Mouse (Mus musculus) stomach, embryonic 14.5 days (tissue): ENCODE results near the gene Ank3. TPM values are rescaled to one million over a fixed set of nuclear protein-coding genes. Genes with fewer than 3 reads are reported as not detected.

Experiments
- ATAC-seq: fragments of 200-750 bp; cut with Nextera tagmentation; 2 replicates; pipeline ENCODE4 v1.8.0; 2017; ENCODE audit warnings: low read depth, moderate TSS enrichment; ENCODE audit not compliant: insufficient number of reproducible peaks, insufficient read depth, low FRiP score
- H3K27ac ChIP-seq: fragments of 300-500 bp; sonication (generic); 2 replicates; pipeline ENCODE4 v1.5.1; 2014; ENCODE audit warnings: mild to moderate bottlenecking, low read length, moderate library complexity, mixed read lengths
- H3K27me3 ChIP-seq: fragments of 300-500 bp; sonication (generic); 2 replicates; pipeline ENCODE4 v1.6.1; 2014; ENCODE audit warnings: low read length, control low read depth, mixed read lengths; ENCODE audit not compliant: control insufficient read depth, insufficient read depth
- H3K36me3 ChIP-seq: fragments of 300-500 bp; sonication (generic); 2 replicates; pipeline ENCODE4 v1.6.1; 2014; ENCODE audit warnings: mild to moderate bottlenecking, control low read depth, low read length, moderate library complexity, mixed read lengths; ENCODE audit not compliant: control insufficient read depth, insufficient read depth
- H3K4me1 ChIP-seq: fragments of 300-500 bp; sonication (generic); 2 replicates; pipeline ENCODE4 v1.6.1; 2014; ENCODE audit warnings: low read length, control low read depth, mixed read lengths; ENCODE audit not compliant: control insufficient read depth, insufficient read depth
- H3K4me2 ChIP-seq: fragments of 300-500 bp; sonication (generic); replicated peaks from 2 replicates; pipeline ENCODE4 v1.6.1; 2014; ENCODE audit warnings: low read depth, low read length, control low read depth
- H3K4me3 ChIP-seq: fragments of 300-500 bp; sonication (generic); 2 replicates; pipeline ENCODE4 v1.5.1; 2014; ENCODE audit warnings: low read depth, low read length, control low read depth
- H3K9ac ChIP-seq: fragments of 300-500 bp; sonication (generic); replicated peaks from 2 replicates; pipeline ENCODE4 v1.6.1; 2014; ENCODE audit warnings: low read depth, mild to moderate bottlenecking, control low read depth, low read length, moderate library complexity, mixed read lengths
- H3K9me3 ChIP-seq: fragments of 300-500 bp; sonication (generic); 2 replicates; pipeline ENCODE4 v1.6.1; 2016; ENCODE audit warnings: low read depth, low read length, control low read depth; ENCODE audit not compliant: control insufficient read depth
- WGBS: fragments of 180-500 bp; shearing (Covaris S2); extraction: QIAGEN DNeasy Blood & Tissue Kit; methylation state at CpG from one replicate; pipeline ENCODE4 v1.1.7; 2014; 5-methylcytosine and 5-hydroxymethylcytosine counted together
- polyA plus RNA-seq: library from polyadenylated mRNA; unstranded; fragments of >200 nt; fragmentation: Nextera tagmentation; extraction: Ambion mirVana; gene quantifications from 2 replicates; pipeline ENCODE4 v1.2.1, GENCODE M21; 2014

The Ank3 gene
- polyA plus RNA-seq, 1 experiment from 2014 or later = 46.1 TPM

DNA sequence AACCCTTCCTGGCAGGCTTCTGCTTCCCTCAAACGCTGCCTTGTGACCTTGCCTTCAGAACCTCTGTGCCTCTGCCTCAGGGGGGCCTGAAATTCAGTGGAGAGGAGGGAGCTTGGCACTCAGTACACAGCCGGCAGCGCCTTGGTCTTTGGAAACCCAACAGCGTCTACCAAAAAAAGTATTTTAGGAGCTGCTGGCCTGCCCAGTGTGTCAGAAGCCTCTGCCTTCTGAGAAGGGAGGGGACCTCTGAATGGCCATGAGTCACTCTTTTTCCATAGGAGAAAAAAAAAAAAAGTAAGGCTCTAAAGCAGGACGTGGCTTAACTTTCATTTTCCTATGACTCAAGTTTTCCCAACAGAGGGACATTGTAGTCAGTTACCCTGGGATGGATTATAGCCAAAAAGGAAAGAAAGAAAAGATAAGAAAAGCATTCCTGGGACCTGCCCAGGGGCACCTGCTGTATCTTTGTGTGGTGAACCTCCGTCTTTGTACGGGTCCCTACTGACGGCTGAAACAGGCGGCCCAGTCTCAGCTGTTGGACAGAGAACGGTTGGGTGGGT is 473.7 kb downstream of the Ank3 start:
- Histone ChIP-seq H3K27me3 (no peaks in the 10 kb centered on the region), H3K9me3 (no peaks in the 10 kb centered on the region), H3K4me1 (no peaks in the 10 kb centered on the region), H3K27ac (peak overlapping the region; percentile 56; the same call in 1 of the 2 replicates), H3K4me3 (no peak overlapping the region), H3K4me2 (no peak overlapping the region), H3K36me3 (no peaks in the 10 kb centered on the region; the same call in 1 of the 2 replicates), H3K9ac (no peak overlapping the region)
- ATAC-seq = peak; percentile 62; the same call in 1 of the 2 replicates
- 52% methylated on average over 10 of the region's 10 CpGs for WGBS

DNA sequence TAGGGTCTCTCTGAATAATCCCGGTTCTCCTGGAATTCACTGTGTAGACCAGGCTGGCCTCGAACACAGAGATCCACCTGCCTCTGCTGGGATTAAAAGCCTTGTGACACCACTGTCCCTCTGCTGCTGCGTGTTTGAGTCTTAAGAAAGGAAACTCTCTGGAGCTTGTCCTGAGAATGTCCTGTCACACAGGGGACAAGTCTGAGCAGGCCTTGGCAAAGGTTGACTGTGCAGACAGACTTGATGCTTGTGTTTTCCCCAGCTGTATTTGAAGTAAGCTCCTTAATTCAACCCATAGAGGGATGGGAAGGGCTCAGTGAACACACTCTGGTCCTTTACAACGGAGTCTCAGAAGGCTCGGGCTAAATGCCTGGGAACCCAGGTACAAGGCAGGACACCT is 474.3 kb downstream of the Ank3 start:
- H3K4me2 ChIP-seq = no peak overlapping the region
- H3K27ac ChIP-seq = peak overlapping the region; percentile 56; the same call in 1 of the 2 replicates
- no peak overlapping the region for H3K9ac ChIP-seq
- no peaks in the 10 kb centered on the region for H3K9me3 ChIP-seq
- no peak overlapping the region for H3K4me3 ChIP-seq
- ATAC-seq = no peak
- 75% methylated on average over 5 of the region's 5 CpGs for WGBS
- no peaks in the 10 kb centered on the region for H3K27me3 ChIP-seq
- no peaks in the 10 kb centered on the region for H3K4me1 ChIP-seq
- H3K36me3 ChIP-seq = no peaks in the 10 kb centered on the region; the same call in 1 of the 2 replicates

DNA sequence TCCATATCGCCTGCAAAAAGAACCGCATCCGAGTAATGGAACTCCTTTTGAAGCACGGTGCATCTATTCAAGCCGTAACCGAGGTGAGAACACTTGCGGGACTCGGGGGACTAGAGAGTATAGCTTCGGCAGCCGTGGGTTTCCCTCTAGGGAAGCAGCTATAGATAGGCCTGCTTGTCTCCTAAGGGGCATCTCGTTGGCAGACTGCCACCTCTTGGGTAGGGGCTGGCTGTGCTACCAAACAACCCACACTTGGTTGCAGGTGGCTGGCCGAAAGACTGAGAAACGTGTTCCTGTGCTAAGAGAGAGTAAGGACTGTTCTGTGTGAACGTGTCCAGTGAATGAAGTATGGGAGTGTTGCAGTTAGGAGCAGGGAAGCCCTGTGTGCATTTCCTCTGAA is 476.2 kb downstream of the Ank3 start:
- no peak overlapping the region for H3K4me3 ChIP-seq
- H3K9me3 ChIP-seq = no peaks in the 10 kb centered on the region
- ATAC-seq = no peak
- no peaks in the 10 kb centered on the region for H3K27me3 ChIP-seq
- H3K27ac ChIP-seq = no peak overlapping the region
- H3K9ac ChIP-seq = no peak overlapping the region
- H3K4me1 ChIP-seq = no peaks in the 10 kb centered on the region
- H3K36me3 ChIP-seq = no peaks in the 10 kb centered on the region; the same call in 1 of the 2 replicates
- no peak overlapping the region for H3K4me2 ChIP-seq
- WGBS = 83% methylated on average over 14 of the region's 14 CpGs

DNA sequence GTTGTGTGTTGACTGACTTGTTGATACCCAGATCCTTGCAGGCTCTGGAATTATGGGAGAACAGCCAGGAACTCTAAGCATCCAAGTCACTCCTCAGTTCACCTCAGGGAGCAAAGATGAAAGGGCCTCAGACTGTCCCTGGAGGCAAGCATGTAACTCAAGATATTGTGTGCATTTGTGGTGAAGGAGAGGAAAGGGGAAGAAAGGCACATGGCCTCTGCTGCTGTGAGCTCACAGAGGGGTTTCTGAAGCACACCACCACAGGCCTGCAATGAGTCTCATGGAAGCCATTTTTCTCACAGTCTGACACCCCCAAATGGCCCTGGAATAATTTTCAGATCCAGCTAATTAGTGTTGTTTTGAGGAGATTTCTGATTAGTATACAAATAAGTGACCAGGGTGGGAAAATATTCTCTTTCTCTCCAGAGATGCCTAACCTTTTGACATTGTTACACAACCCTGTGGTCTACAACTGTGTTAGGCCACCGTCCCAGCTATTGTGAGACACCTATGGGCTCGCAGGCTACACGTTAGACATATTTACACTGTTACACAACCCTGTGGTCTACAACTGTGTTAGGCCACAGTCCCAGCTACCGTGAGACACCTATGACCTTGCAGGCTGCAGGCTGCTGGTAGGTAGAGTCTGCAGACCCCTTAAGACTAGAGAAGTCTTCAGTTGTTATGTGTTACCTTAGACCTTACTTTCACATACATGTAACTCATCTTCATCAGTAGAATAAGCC is 485.5 kb downstream of the Ank3 start:
- Histone ChIP-seq H3K9ac (no peak overlapping the region), H3K27me3 (no peaks in the 10 kb centered on the region), H3K4me3 (no peak overlapping the region), H3K4me1 (no peaks in the 10 kb centered on the region), H3K27ac (no peak overlapping the region), H3K36me3 (peaks cover 3% of the 10 kb centered on the region; the same call in 1 of the 2 replicates), H3K9me3 (no peaks in the 10 kb centered on the region; the same call in 1 of the 2 replicates), H3K4me2 (no peak overlapping the region)
- WGBS = 91% methylated on average over 4 of the region's 4 CpGs
- no peak for ATAC-seq

DNA sequence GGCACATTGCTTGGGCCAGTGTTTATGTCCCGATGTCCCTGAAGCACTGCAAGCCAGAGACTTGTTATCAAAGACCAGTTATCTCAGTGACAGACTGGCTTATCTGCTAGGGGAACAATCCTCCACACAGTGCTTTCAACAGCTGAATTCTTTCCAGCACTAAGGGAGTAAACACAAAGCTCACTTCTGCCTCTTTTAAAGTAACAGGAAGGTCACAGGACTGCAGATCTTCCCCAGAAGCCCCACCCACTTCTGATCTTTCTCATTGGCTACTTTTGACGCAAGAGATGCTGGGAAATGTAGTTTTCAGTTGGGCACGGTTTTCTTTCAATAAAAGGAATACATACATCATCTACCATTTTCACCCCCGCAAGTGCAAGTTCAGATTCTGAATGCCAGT is 489.8 kb downstream of the Ank3 start:
- Histone ChIP-seq H3K4me1 (no peaks in the 10 kb centered on the region), H3K4me3 (no peak overlapping the region), H3K27me3 (no peaks in the 10 kb centered on the region), H3K4me2 (peak overlapping the region; percentile 36), H3K27ac (peak overlapping the region; percentile 15; the same call in 1 of the 2 replicates), H3K9me3 (no peaks in the 10 kb centered on the region; the same call in 1 of the 2 replicates), H3K36me3 (peaks cover 3% of the 10 kb centered on the region; the same call in 1 of the 2 replicates), H3K9ac (no peak overlapping the region)
- WGBS = 11% methylated on average over 4 of the region's 4 CpGs
- peak; percentile 75; the same call in 1 of the 2 replicates for ATAC-seq

DNA sequence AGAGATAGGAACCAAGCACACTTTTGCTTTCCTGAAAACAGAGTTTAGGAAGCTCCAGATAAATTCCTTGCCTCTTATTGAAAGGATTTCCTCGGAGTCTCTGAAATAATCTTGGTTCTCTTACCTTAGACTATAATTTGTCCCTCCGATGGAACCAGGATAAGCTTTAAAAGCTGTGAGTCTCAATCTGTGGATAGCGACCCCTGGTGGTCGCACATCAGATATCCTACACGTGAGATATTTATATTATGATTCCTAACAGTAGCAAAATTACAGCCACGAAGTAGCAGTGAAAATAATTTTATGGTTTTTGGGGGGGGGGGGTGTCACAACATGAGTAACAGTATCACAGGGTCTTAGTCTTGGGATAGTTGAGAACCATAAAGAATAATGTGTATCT is 491.2 kb downstream of the Ank3 start:
- Histone ChIP-seq H3K36me3 (peaks cover 3% of the 10 kb centered on the region; the same call in 1 of the 2 replicates), H3K4me1 (no peaks in the 10 kb centered on the region), H3K9ac (no peak overlapping the region), H3K9me3 (no peaks in the 10 kb centered on the region), H3K4me2 (no peak overlapping the region), H3K4me3 (no peak overlapping the region), H3K27ac (no peak overlapping the region), H3K27me3 (no peaks in the 10 kb centered on the region)
- ATAC-seq = no peak
- 20% methylated on average over 6 of the region's 6 CpGs for WGBS

DNA sequence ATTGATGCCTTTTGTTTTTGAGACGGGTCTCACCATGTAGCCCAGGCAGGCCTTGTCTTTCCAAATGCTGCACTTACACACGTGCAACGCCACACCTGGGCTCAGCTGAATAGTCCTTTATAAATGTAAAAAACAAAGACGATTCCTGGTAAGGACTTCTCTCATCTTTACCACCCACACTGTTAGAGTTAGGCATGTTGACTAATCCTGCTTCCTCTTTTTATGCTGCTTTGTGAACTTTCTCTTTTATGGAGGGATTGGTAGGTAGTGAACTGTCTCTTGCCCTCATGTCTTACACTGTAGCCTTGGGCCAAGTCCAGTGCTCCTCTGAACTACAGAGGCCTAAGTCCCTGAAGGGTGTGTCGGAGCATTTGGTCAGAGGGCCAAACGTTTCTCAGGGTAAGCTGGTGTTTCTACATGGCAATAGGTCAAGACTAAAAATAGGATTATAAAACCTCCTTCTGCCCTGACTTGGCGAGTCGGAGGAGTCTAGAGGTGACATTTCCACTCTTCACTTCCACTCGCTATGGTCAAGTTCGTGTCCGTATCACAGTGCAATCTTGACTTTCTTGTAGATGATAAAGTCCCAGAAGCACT is 491.9 kb downstream of the Ank3 start:
- no peaks in the 10 kb centered on the region for H3K9me3 ChIP-seq
- 88% methylated on average over 11 of the region's 11 CpGs for WGBS

DNA sequence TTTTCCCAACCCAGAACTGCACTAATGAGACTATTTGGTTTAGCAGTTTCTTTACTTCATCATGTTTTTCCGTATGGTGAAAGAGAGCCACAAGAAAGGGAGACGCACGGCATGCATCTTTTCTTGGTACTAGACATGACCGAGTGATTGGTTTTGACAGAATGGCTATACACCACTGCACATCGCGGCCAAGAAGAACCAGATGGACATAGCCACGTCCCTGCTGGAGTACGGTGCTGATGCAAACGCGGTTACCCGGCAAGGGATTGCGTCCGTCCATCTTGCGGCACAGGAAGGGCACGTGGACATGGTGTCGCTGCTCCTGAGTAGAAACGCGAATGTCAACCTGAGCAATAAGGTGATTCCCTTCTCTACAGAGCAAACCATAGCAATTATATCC is 493.6 kb downstream of the Ank3 start:
- WGBS = 97% methylated on average over 18 of the region's 18 CpGs
- H3K9me3 ChIP-seq = no peaks in the 10 kb centered on the region
- H3K36me3 ChIP-seq = no peaks in the 10 kb centered on the region
- no peak for ATAC-seq
- H3K4me1 ChIP-seq = no peaks in the 10 kb centered on the region
- no peaks in the 10 kb centered on the region for H3K27me3 ChIP-seq
- no peak overlapping the region for H3K4me2 ChIP-seq
- H3K4me3 ChIP-seq = no peak overlapping the region
- H3K9ac ChIP-seq = no peak overlapping the region
- no peak overlapping the region for H3K27ac ChIP-seq

More for the DNA sequence above, 491.9 kb downstream of the Ank3 start:
- H3K27me3 ChIP-seq = no peaks in the 10 kb centered on the region
- H3K27ac ChIP-seq = no peak overlapping the region
- no peak overlapping the region for H3K4me2 ChIP-seq
- no peaks in the 10 kb centered on the region for H3K4me1 ChIP-seq
- H3K4me3 ChIP-seq = no peak overlapping the region
- H3K36me3 ChIP-seq = peaks cover 3% of the 10 kb centered on the region; the same call in 1 of the 2 replicates
- no peak for ATAC-seq
- H3K9ac ChIP-seq = no peak overlapping the region
